Mouse (Mus musculus): Measurements from ENCODE around the gene Lsamp. TPM values are rescaled to one million over a fixed set of nuclear protein-coding genes. Genes with fewer than 3 reads are reported as not detected.

Gene Lsamp
- polyA plus RNA-seq, 1 experiment from 2014 or later, result 2.1 TPM

- no peak overlapping the region for H3K27ac ChIP-seq
- DNase-seq (ENCODE audit: low spot score), result no peak
- 54% methylated on average over 4 of the region's 4 CpGs for WGBS
Observed at GRCm38 (mm10) chr16:41771427-41772125, 1787.4 kb downstream of the Lsamp start.

GRCm38 (mm10) chr16:41777586-41777985 is 1793.4 kb downstream of the Lsamp start:
- Histone ChIP-seq H3K4me3 (no peak overlapping the region), H3K27me3 (ENCODE audit: low read depth, poor library complexity, severe bottlenecking) (no peaks in the 10 kb centered on the region), H3K4me1 (no peaks in the 10 kb centered on the region), H3K27ac (no peak overlapping the region), H3K9me3 (replicated peaks) (no peaks in the 10 kb centered on the region), H3K36me3 (no peaks in the 10 kb centered on the region)
- WGBS, result 68% methylated on average over 1 of the region's 1 CpGs
- DNase-seq (ENCODE audit: low spot score), result no peak

More at GRCm38 (mm10) chr16:41771427-41772125, 1787.4 kb downstream of the Lsamp start:
- no peaks in the 10 kb centered on the region for H3K27me3 ChIP-seq (ENCODE audit: low read depth, poor library complexity, severe bottlenecking)
- H3K9me3 ChIP-seq (replicated peaks), result no peaks in the 10 kb centered on the region
- H3K4me1 ChIP-seq, result no peaks in the 10 kb centered on the region
- H3K4me3 ChIP-seq, result no peak overlapping the region
- no peaks in the 10 kb centered on the region for H3K36me3 ChIP-seq

DNA sequence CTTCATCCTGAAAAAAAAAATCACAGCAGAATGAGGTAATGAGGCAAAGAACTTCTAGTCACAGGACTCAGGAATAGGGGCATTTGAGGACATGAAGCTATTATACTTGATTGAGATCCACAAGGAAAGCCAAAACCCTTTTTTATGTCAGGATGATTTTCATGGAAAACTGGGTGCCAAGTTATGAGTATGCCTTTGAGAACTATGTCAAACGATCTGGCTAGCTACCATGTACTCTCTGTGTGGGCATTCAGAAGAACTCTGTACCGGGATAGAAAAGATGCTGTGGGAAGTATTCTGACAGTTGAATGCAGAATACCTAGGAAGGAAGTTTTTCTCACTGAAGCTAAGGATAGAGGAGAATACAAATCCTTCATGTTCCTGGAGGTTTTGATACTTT is 1801.4 kb downstream of the Lsamp start:
- 94% methylated on average over 2 of the region's 2 CpGs for WGBS
- Histone ChIP-seq H3K27me3 (ENCODE audit: low read depth, poor library complexity, severe bottlenecking) (no peaks in the 10 kb centered on the region), H3K27ac (no peak overlapping the region), H3K9me3 (replicated peaks) (no peaks in the 10 kb centered on the region), H3K4me1 (peaks cover 10% of the 10 kb centered on the region; the same call in 1 of the 2 replicates), H3K4me3 (no peak overlapping the region), H3K36me3 (no peaks in the 10 kb centered on the region)
- DNase-seq (ENCODE audit: low spot score), result no peak

- no peaks in the 10 kb centered on the region for H3K27me3 ChIP-seq (ENCODE audit: low read depth, poor library complexity, severe bottlenecking)
Observed at GRCm38 (mm10) chr16:41786704-41787103, 1802.5 kb downstream of the Lsamp start.

DNA sequence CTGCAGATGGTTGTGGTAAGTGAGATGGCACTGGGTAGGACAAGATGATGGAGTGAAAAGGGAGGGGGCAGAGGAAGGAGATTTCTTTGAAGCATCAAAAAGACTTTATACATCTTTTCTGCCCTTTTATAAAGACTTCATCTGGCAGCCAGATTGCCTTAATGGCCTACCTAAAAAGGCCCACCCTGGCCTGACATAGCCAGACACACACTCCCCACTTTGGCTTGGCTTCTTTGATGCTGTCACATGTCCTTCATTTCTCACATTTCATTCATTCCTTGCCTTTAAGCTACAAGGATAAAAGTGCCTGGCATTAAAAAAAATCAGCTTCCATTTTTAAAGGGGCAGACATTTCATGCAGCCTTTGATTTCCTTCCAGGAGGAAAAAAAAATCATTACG is 1803.0 kb downstream of the Lsamp start:
- 35% methylated on average over 1 of the region's 1 CpGs for WGBS
- Histone ChIP-seq H3K9me3 (replicated peaks) (no peaks in the 10 kb centered on the region), H3K4me3 (no peak overlapping the region), H3K36me3 (no peaks in the 10 kb centered on the region), H3K4me1 (peaks cover 10% of the 10 kb centered on the region; the same call in 1 of the 2 replicates), H3K27ac (no peak overlapping the region), H3K27me3 (ENCODE audit: low read depth, poor library complexity, severe bottlenecking) (no peaks in the 10 kb centered on the region)
- no peak for DNase-seq (ENCODE audit: low spot score)

More at GRCm38 (mm10) chr16:41786704-41787103, 1802.5 kb downstream of the Lsamp start:
- Histone ChIP-seq H3K27ac (no peak overlapping the region), H3K36me3 (no peaks in the 10 kb centered on the region), H3K9me3 (replicated peaks) (no peaks in the 10 kb centered on the region), H3K4me1 (peaks cover 10% of the 10 kb centered on the region; the same call in 1 of the 2 replicates), H3K4me3 (no peak overlapping the region)
- WGBS, result 91% methylated on average over 3 of the region's 3 CpGs
- no peak for DNase-seq (ENCODE audit: low spot score)

- H3K4me1 ChIP-seq, result peaks cover 10% of the 10 kb centered on the region; the same call in 1 of the 2 replicates
- H3K36me3 ChIP-seq, result no peaks in the 10 kb centered on the region
- 92% methylated on average over 2 of the region's 2 CpGs for WGBS
- no peak overlapping the region for H3K4me3 ChIP-seq
- no peak for DNase-seq (ENCODE audit: low spot score)
- no peaks in the 10 kb centered on the region for H3K27me3 ChIP-seq (ENCODE audit: low read depth, poor library complexity, severe bottlenecking)
- H3K27ac ChIP-seq, result no peak overlapping the region
- H3K9me3 ChIP-seq (replicated peaks), result no peaks in the 10 kb centered on the region
Observed at GRCm38 (mm10) chr16:41790016-41790415, 1805.9 kb downstream of the Lsamp start.

DNA sequence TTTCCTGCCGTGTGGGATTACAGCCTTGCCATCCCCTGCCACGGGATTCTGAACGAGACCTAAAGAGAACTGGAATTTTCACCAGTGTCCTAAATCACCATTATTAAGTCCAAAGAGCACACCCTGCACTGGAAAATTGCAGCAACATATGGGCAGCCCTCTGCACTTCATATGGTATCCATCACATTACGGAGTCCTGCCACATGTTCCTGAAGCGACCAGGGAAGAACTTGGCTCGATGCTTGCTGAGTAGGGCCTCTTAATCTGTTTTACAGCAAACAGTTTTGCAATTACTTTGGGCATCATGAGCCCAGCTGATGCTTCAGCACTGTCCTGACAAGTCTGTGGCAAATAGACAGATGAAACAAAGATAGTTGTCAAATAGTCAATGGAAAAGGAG is 1836.2 kb downstream of the Lsamp start:
- Histone ChIP-seq H3K9me3 (replicated peaks) (no peaks in the 10 kb centered on the region), H3K4me1 (no peaks in the 10 kb centered on the region), H3K36me3 (no peaks in the 10 kb centered on the region), H3K27ac (no peak overlapping the region), H3K27me3 (ENCODE audit: low read depth, poor library complexity, severe bottlenecking) (no peaks in the 10 kb centered on the region), H3K4me3 (no peak overlapping the region)
- no peak for DNase-seq (ENCODE audit: low spot score)
- WGBS, result 68% methylated on average over 6 of the region's 6 CpGs

DNA sequence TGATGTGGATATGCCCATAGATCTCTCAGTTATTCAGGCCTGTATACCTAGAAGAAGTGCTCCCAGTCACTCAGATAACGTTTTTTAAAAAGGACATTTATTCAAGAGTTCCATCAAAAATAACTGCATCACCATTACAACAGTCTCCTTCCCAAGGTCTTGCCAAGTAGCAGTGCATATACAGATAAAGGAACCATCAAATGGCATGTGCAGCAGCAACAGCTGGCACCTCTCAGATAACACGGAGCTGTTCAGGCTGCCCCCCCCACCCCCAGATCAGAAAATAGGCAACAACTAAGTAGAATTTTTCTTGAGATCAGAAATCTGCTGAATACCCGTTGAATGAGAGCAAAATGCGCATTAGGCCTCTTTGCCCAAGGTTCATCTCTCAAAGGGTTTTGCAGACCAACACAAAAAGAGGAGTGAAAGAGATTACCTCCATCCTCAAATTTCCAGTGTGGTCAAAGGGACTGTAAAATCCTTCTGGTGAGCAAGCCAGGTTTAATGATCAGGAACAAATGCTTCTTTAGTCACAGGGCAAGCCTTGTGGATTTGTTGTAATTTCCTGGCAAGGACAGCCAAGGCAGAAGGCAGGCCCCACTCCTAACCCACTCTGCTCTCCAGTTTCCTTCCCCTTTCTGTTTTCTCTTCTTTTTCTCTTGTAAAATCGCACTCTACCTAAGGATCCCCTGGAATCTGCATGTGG is 1842.9 kb downstream of the Lsamp start:
- no peaks in the 10 kb centered on the region for H3K36me3 ChIP-seq
- H3K9me3 ChIP-seq (replicated peaks), result no peaks in the 10 kb centered on the region
- H3K4me3 ChIP-seq, result no peak overlapping the region
- no peaks in the 10 kb centered on the region for H3K4me1 ChIP-seq
- no peak overlapping the region for H3K27ac ChIP-seq
- WGBS, result 76% methylated on average over 5 of the region's 5 CpGs
- DNase-seq (ENCODE audit: low spot score), result no peak
- no peaks in the 10 kb centered on the region for H3K27me3 ChIP-seq (ENCODE audit: low read depth, poor library complexity, severe bottlenecking)

- 89% methylated on average over 3 of the region's 3 CpGs for WGBS
Observed at GRCm38 (mm10) chr16:41827605-41827948, 1843.4 kb downstream of the Lsamp start.

DNA sequence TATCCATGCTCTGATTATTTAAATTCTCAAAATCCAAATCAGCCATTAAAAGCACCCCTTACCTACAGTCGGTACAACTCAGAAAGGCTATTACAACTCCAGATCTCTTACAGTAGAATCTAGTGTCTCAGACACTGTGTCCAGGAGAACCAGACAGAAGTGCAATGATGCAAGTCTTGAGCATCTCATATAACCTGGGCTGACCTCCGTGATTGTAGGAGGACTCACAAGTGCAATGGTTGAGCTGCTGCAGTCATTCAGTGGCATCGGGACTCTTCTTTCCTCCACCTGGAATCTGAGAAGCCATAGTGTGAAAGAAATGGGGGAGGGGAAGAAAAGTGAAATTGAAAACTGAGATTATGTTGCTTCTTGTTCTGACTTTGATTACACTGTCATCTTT is 1850.5 kb downstream of the Lsamp start:
- Histone ChIP-seq H3K36me3 (no peaks in the 10 kb centered on the region), H3K27ac (no peak overlapping the region), H3K4me1 (no peaks in the 10 kb centered on the region), H3K27me3 (ENCODE audit: low read depth, poor library complexity, severe bottlenecking) (no peaks in the 10 kb centered on the region), H3K4me3 (no peak overlapping the region), H3K9me3 (replicated peaks) (no peaks in the 10 kb centered on the region)
- no peak for DNase-seq (ENCODE audit: low spot score)
- WGBS, result 86% methylated on average over 3 of the region's 3 CpGs

More at GRCm38 (mm10) chr16:41827605-41827948, 1843.4 kb downstream of the Lsamp start:
- Histone ChIP-seq H3K27me3 (ENCODE audit: low read depth, poor library complexity, severe bottlenecking) (no peaks in the 10 kb centered on the region), H3K4me1 (no peaks in the 10 kb centered on the region), H3K36me3 (no peaks in the 10 kb centered on the region), H3K27ac (no peak overlapping the region), H3K9me3 (replicated peaks) (no peaks in the 10 kb centered on the region), H3K4me3 (no peak overlapping the region)
- DNase-seq (ENCODE audit: low spot score), result no peak

DNA sequence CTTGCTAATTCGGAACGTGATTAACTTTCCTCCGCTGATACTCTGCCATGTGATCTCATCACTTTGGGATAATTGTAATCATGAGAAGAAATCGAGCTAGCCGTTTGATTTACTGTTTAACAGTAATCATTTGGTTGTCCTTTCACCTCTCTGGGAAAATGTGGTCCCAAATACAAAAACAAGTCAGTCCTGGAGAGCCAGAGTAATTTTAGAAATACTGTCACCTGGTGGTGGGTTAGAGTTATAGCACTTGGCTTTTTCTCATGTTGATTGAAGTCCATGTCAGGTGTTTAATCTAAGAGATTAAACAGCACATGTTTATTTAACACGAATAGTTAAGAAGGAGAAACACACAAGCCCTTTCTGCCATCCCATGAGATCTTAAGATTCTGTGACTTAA is 1851.6 kb downstream of the Lsamp start:
- H3K27me3 ChIP-seq (ENCODE audit: low read depth, poor library complexity, severe bottlenecking), result no peaks in the 10 kb centered on the region
- 59% methylated on average over 6 of the region's 6 CpGs for WGBS
- no peak for DNase-seq (ENCODE audit: low spot score)
- H3K9me3 ChIP-seq (replicated peaks), result no peaks in the 10 kb centered on the region
- no peak overlapping the region for H3K27ac ChIP-seq
- no peaks in the 10 kb centered on the region for H3K36me3 ChIP-seq
- H3K4me1 ChIP-seq, result no peaks in the 10 kb centered on the region
- H3K4me3 ChIP-seq, result no peak overlapping the region

DNA sequence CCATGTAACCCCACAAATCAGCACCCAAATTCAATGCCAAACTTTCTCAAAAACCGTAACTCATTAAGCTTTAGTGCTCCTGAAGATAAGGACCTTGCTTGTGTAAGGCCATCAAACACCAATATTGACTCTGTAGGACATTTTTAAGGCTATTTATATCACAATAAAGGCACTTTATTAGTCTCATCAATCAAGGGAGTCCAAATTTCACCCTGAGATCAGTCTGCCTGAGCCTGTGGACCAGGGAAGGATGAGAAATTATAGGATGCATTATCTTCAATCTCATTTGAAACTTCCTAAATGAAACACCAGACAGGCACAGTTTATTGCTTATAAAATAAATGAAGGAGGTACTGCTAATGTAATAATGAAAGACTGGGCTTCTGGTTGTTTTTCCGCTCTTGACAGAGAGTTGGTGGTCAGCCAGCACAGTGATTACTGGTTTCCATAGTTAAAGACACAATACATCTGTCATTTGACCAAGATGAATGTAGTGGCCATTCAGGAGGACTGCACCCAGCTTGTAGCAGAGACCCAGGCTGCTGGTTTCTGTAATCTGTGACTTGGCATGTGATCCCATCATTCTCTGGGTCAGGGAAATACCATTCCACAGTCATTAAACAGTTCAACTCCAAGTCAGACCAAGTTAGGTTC is 1855.7 kb downstream of the Lsamp start:
- Histone ChIP-seq H3K27ac (no peak overlapping the region), H3K4me3 (no peak overlapping the region), H3K9me3 (replicated peaks) (no peaks in the 10 kb centered on the region), H3K36me3 (no peaks in the 10 kb centered on the region), H3K4me1 (no peaks in the 10 kb centered on the region), H3K27me3 (ENCODE audit: low read depth, poor library complexity, severe bottlenecking) (no peaks in the 10 kb centered on the region)
- no peak for DNase-seq (ENCODE audit: low spot score)
- 85% methylated on average over 2 of the region's 2 CpGs for WGBS

- no peak for DNase-seq (ENCODE audit: low spot score)
- Histone ChIP-seq H3K36me3 (no peaks in the 10 kb centered on the region), H3K27me3 (ENCODE audit: low read depth, poor library complexity, severe bottlenecking) (no peaks in the 10 kb centered on the region), H3K4me1 (no peaks in the 10 kb centered on the region), H3K9me3 (replicated peaks) (no peaks in the 10 kb centered on the region), H3K27ac (no peak overlapping the region), H3K4me3 (no peak overlapping the region)
- WGBS, result 93% methylated on average over 6 of the region's 6 CpGs
Observed at GRCm38 (mm10) chr16:41846903-41847302, 1862.7 kb downstream of the Lsamp start.
